Mouse (Mus musculus): ENCODE data around the gene Fyb2. TPM values are rescaled to one million over a fixed set of nuclear protein-coding genes. Genes with fewer than 3 reads are reported as not detected.

Gene Fyb2
- under 1 TPM; 0.26 to 0.73 TPM for total RNA-seq (2021)
- long read RNA-seq, experiment 1, result 0 reads
- long read RNA-seq, experiment 2, result 0 reads

GRCm38 (mm10) chr4:104913291-104914129, at the start of gene Fyb2:
TSS of gene Fyb2 (plus strand) at chr4:104913456.
- DNase-seq (ENCODE audit: low spot score in 2 of 2), result no peak

GRCm38 (mm10) chr4:104864397-104864796, 48.9 kb upstream of the Fyb2 start:
- DNase-seq (ENCODE audit: low spot score in 2 of 2), result no peak

GRCm38 (mm10) chr4:104869581-104869980, 43.7 kb upstream of the Fyb2 start:
- DNase-seq (ENCODE audit: low spot score in 2 of 2), result no peak

GRCm38 (mm10) chr4:104870196-104870595, 43.1 kb upstream of the Fyb2 start:
- DNase-seq (ENCODE audit: low spot score in 2 of 2), result no peak

- DNase-seq (ENCODE audit: low spot score in 2 of 2), result no peak
Observed at GRCm38 (mm10) chr4:104875832-104876231, 37.4 kb upstream of the Fyb2 start.

GRCm38 (mm10) chr4:104876323-104876722, 36.9 kb upstream of the Fyb2 start, which contains the start of gene C8a:
TSS of gene C8a (minus strand) at chr4:104876398.
- no peak for DNase-seq (ENCODE audit: low spot score in 2 of 2)

- DNase-seq (ENCODE audit: low spot score in 2 of 2), result no peak
Observed at GRCm38 (mm10) chr4:104887486-104887885, 25.8 kb upstream of the Fyb2 start.

GRCm38 (mm10) chr4:104888499-104889262, 24.6 kb upstream of the Fyb2 start:
- DNase-seq (ENCODE audit: low spot score in 2 of 2), result no peak

- no peak for DNase-seq (ENCODE audit: low spot score in 2 of 2)
Observed at GRCm38 (mm10) chr4:104891708-104892107, 21.5 kb upstream of the Fyb2 start.

- no peak for DNase-seq (ENCODE audit: low spot score in 2 of 2)
Observed at GRCm38 (mm10) chr4:104893588-104893987, 19.7 kb upstream of the Fyb2 start.

GRCm38 (mm10) chr4:104894004-104894734, 19.1 kb upstream of the Fyb2 start:
- peak; percentile 39 to 57 for DNase-seq (ENCODE audit: low spot score in 2 of 2)

- DNase-seq (ENCODE audit: low spot score in 2 of 2), result no peak
Observed at GRCm38 (mm10) chr4:104902836-104903235, 10.4 kb upstream of the Fyb2 start.

- no peak for DNase-seq (ENCODE audit: low spot score in 2 of 2)
Observed at GRCm38 (mm10) chr4:104905049-104905448, 8.2 kb upstream of the Fyb2 start.

GRCm38 (mm10) chr4:104911685-104912084, 1.6 kb upstream of the Fyb2 start:
- DNase-seq (ENCODE audit: low spot score in 2 of 2), result peak; percentile 77 to 85

GRCm38 (mm10) chr4:104914711-104915247, 1.5 kb downstream of the Fyb2 start:
- no peak for DNase-seq (ENCODE audit: low spot score in 2 of 2)

- no peak for DNase-seq (ENCODE audit: low spot score in 2 of 2)
Observed at GRCm38 (mm10) chr4:104918017-104918416, 4.8 kb downstream of the Fyb2 start.

- DNase-seq (ENCODE audit: low spot score in 2 of 2), result no peak
Observed at GRCm38 (mm10) chr4:104925383-104925782, 12.1 kb downstream of the Fyb2 start.

GRCm38 (mm10) chr4:104929165-104929564, 15.9 kb downstream of the Fyb2 start:
- no peak for DNase-seq (ENCODE audit: low spot score in 2 of 2)

- DNase-seq (ENCODE audit: low spot score in 2 of 2), result no peak
Observed at GRCm38 (mm10) chr4:104933620-104934019, 20.4 kb downstream of the Fyb2 start.

GRCm38 (mm10) chr4:104934997-104935396, 21.7 kb downstream of the Fyb2 start:
- no peak for DNase-seq (ENCODE audit: low spot score in 2 of 2)

GRCm38 (mm10) chr4:104935436-104935835, 22.2 kb downstream of the Fyb2 start:
- no peak for DNase-seq (ENCODE audit: low spot score in 2 of 2)
